Mouse (Mus musculus) hindbrain, embryonic 11.5 days (tissue): Measurements from ENCODE around the gene Gm6763. TPM values are rescaled to one million over a fixed set of nuclear protein-coding genes. Genes with fewer than 3 reads are reported as not detected.
"Not testable (repeated sequence)": the region's sequence is repeated elsewhere in the genome, so short reads cannot be mapped to it uniquely, and the experiment has no call there.

Experiments used
- ATAC-seq: fragments of 200-750 bp; cut with Nextera tagmentation; 2 replicates; pipeline ENCODE4 v1.8.0; 2017; ENCODE audit warnings: mild to moderate bottlenecking, moderate TSS enrichment, moderate library complexity; ENCODE audit not compliant: low FRiP score
- DNase-seq: peaks from one replicate; pipeline ENCODE4 v3.0.0-alpha.2; 2015; ENCODE audit warnings: low spot score
- H3K27ac ChIP-seq: fragments of 300-500 bp; sonication (generic); 2 replicates; pipeline ENCODE4 v1.5.1; 2014; ENCODE audit warnings: mild to moderate bottlenecking, low read depth, low read length
- H3K27me3 ChIP-seq: fragments of 300-500 bp; sonication (generic); 2 replicates; pipeline ENCODE4 v1.6.1; 2014; ENCODE audit warnings: mild to moderate bottlenecking, low read length, moderate library complexity, mixed read lengths; ENCODE audit not compliant: control insufficient read depth, insufficient read depth
- H3K36me3 ChIP-seq: fragments of 300-500 bp; sonication (generic); 2 replicates; pipeline ENCODE4 v1.6.1; 2014; ENCODE audit warnings: mild to moderate bottlenecking, low read length, moderate library complexity, mixed read lengths; ENCODE audit not compliant: control insufficient read depth, insufficient read depth
- H3K4me1 ChIP-seq: fragments of 300-500 bp; sonication (generic); replicated peaks from 2 replicates; pipeline ENCODE4 v1.6.1; 2014; ENCODE audit warnings: low read length, mixed read lengths; ENCODE audit not compliant: control insufficient read depth, insufficient read depth
- H3K4me2 ChIP-seq: fragments of 300-500 bp; sonication (generic); replicated peaks from 2 replicates; pipeline ENCODE4 v1.6.1; 2014; ENCODE audit warnings: mild to moderate bottlenecking, low read depth, low read length
- H3K4me3 ChIP-seq: fragments of 300-500 bp; sonication (generic); 2 replicates; pipeline ENCODE4 v1.5.1; 2014; ENCODE audit warnings: low read depth, low read length
- H3K9ac ChIP-seq: fragments of 300-500 bp; sonication (generic); 2 replicates; pipeline ENCODE4 v1.6.1; 2014; ENCODE audit warnings: low read depth, low read length
- H3K9me3 ChIP-seq: fragments of 300-500 bp; sonication (generic); 2 replicates; pipeline ENCODE4 v1.6.1; 2016; ENCODE audit warnings: low read length; ENCODE audit not compliant: control insufficient read depth
- WGBS: fragments of 180-500 bp; shearing (Covaris S2); extraction: QIAGEN DNeasy Blood & Tissue Kit; methylation state at CpG from one replicate; pipeline ENCODE4 v1.1.7; 2014; 5-methylcytosine and 5-hydroxymethylcytosine counted together
- polyA plus RNA-seq: library from polyadenylated mRNA; unstranded; fragments of >200 nt; fragmentation: Nextera tagmentation; extraction: Ambion mirVana; gene quantifications from 2 replicates; pipeline ENCODE4 v1.2.1, GENCODE M21; 2014

Gene Gm6763
- not detected in 2 replicates for polyA plus RNA-seq

GRCm38 (mm10) chr10:104151197-104151596 is at the start of gene Gm6763:
Gene Gm6763 (plus strand): TSS chr10:104151497.
- H3K9ac ChIP-seq, DNase-seq, H3K27me3 ChIP-seq, ATAC-seq, H3K36me3 ChIP-seq, H3K4me2 ChIP-seq, H3K4me1 ChIP-seq, H3K27ac ChIP-seq, H3K4me3 ChIP-seq, H3K9me3 ChIP-seq: not testable (repeated sequence)
- WGBS: no CpG with 5 or more reads among the region's 3 CpGs

DNA sequence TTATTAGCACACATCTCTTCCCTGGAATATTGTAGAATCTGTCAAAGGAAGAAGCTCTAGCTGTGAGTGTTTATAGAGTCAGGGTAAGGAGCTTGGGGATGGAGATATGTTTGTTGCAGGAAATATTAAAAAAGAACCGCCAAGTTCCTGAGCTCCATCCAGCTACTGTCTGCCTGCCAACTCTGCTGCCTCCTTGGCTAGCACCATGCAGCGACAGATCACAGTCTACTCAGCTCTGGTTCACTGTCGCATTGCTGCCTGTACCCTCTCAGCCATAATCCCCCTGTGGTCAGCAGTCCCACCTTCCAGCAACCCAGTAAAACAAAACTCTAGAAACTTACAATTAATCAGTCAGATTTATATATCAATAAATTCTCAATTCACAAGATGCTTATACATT is 41.3 kb upstream of the Gm6763 start:
- no peak for ATAC-seq
- Histone ChIP-seq H3K4me1 (no peaks in the 10 kb centered on the region), H3K4me3 (no peak overlapping the region), H3K9ac (no peak overlapping the region), H3K27ac (no peak overlapping the region), H3K36me3 (no peaks in the 10 kb centered on the region), H3K9me3 (no peaks in the 10 kb centered on the region), H3K27me3 (no peaks in the 10 kb centered on the region), H3K4me2 (no peak overlapping the region)
- 92% methylated on average over 3 of the region's 3 CpGs for WGBS
- DNase-seq: no peak

DNA sequence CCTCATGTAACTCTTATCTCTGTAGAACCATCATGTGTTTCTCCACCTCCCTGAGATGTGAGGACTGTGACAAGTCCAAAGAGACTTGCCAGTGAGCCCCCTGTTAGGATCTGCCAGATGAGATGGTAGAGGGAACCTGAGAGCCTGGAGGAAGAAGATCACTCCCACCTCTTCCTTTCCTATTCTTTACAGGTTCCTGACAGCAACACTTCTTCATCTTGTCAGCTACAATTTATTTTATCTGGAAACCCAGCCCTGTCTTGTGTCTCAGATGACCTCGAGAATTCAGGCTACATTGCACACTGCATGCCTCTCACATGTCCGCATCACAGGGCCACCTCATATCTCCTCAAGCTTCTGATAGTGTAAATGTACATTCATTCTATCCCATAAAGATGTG is 33.0 kb upstream of the Gm6763 start:
- ATAC-seq: no peak
- H3K4me2 ChIP-seq: no peak overlapping the region
- no peak for DNase-seq
- H3K27ac ChIP-seq: no peak overlapping the region
- no peaks in the 10 kb centered on the region for H3K4me1 ChIP-seq
- H3K9ac ChIP-seq: no peak overlapping the region
- H3K27me3 ChIP-seq: no peaks in the 10 kb centered on the region
- H3K4me3 ChIP-seq: no peak overlapping the region
- whole genome bisulfite sequencing: 76% methylated on average over 2 of the region's 2 CpGs
- H3K9me3 ChIP-seq: no peaks in the 10 kb centered on the region
- no peaks in the 10 kb centered on the region for H3K36me3 ChIP-seq

DNA sequence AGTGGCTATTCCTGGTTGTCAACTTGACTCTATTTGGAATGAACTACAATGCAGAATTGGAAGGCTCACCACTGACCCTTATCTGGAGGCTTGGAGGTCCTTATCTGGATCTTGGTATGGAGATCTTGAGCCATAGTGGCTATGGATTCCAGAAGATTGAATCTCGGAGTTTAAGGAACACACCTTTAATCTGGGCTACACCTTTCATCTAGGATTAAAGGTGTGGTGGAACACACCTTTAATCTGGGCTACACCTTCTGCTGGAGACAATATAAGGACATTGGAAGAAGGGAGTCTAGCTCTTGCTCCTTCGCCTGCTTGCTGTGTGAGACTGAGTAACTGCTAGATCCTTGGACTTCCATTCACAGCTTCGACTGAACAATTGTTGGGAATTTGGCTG is 8.6 kb upstream of the Gm6763 start, which contains the start of gene Gm21293:
Gm21293 (plus strand) TSS at position 301 of the 400 bp plus-strand sequence.
- not testable (repeated sequence) for H3K27me3 ChIP-seq, H3K36me3 ChIP-seq, H3K4me2 ChIP-seq, H3K9ac ChIP-seq, H3K4me1 ChIP-seq, H3K9me3 ChIP-seq, DNase-seq, H3K4me3 ChIP-seq, H3K27ac ChIP-seq, ATAC-seq
- WGBS: no CpG with 5 or more reads among the region's 3 CpGs

- H3K36me3 ChIP-seq, H3K27me3 ChIP-seq, ATAC-seq, H3K4me2 ChIP-seq, H3K4me1 ChIP-seq, H3K27ac ChIP-seq, H3K9ac ChIP-seq, H3K4me3 ChIP-seq, DNase-seq, H3K9me3 ChIP-seq: not testable (repeated sequence)
- no CpG with 5 or more reads among the region's 3 CpGs for WGBS
These were observed 8.4 kb downstream of the Gm6763 start, which contains the start of gene Gm8764 for GRCm38 (mm10) chr10:104159706-104160105. Gene Gm8764 (plus strand): TSS chr10:104160006.

DNA sequence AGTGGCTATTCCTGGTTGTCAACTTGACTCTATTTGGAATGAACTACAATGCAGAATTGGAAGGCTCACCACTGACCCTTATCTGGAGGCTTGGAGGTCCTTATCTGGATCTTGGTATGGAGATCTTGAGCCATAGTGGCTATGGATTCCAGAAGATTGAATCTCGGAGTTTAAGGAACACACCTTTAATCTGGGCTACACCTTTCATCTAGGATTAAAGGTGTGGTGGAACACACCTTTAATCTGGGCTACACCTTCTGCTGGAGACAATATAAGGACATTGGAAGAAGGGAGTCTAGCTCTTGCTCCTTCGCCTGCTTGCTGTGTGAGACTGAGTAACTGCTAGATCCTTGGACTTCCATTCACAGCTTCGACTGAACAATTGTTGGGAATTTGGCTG is 16.9 kb downstream of the Gm6763 start, which contains the start of gene Gm21304:
Gm21304 (plus strand) TSS at position 301 of the 400 bp plus-strand sequence.
- H3K27ac ChIP-seq, H3K9me3 ChIP-seq, H3K4me2 ChIP-seq, H3K9ac ChIP-seq, H3K4me3 ChIP-seq, ATAC-seq, H3K27me3 ChIP-seq, H3K4me1 ChIP-seq, H3K36me3 ChIP-seq, DNase-seq: not testable (repeated sequence)
- no CpG with 5 or more reads among the region's 3 CpGs for WGBS

DNA sequence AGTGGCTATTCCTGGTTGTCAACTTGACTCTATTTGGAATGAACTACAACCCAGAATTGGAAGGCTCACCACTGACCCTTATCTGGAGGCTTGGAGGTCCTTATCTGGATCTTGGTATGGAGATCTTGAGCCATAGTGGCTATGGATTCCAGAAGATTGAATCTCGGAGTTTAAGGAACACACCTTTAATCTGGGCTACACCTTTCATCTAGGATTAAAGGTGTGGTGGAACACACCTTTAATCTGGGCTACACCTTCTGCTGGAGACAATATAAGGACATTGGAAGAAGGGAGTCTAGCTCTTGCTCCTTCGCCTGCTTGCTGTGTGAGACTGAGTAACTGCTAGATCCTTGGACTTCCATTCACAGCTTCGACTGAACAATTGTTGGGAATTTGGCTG is 25.4 kb downstream of the Gm6763 start, which contains the start of gene Gm21312:
Gm21312 (plus strand) TSS at position 301 of the 400 bp plus-strand sequence.
- H3K9ac ChIP-seq, H3K27ac ChIP-seq, H3K27me3 ChIP-seq, ATAC-seq, H3K4me3 ChIP-seq, H3K36me3 ChIP-seq, DNase-seq, H3K9me3 ChIP-seq, H3K4me2 ChIP-seq, H3K4me1 ChIP-seq: not testable (repeated sequence)
- no CpG with 5 or more reads among the region's 3 CpGs for WGBS

DNA sequence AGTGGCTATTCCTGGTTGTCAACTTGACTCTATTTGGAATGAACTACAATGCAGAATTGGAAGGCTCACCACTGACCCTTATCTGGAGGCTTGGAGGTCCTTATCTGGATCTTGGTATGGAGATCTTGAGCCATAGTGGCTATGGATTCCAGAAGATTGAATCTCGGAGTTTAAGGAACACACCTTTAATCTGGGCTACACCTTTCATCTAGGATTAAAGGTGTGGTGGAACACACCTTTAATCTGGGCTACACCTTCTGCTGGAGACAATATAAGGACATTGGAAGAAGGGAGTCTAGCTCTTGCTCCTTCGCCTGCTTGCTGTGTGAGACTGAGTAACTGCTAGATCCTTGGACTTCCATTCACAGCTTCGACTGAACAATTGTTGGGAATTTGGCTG is 33.9 kb downstream of the Gm6763 start, which contains the start of gene Gm20765:
Gm20765 (plus strand) TSS at position 301 of the 400 bp plus-strand sequence.
- H3K27me3 ChIP-seq, H3K27ac ChIP-seq, H3K9me3 ChIP-seq, H3K9ac ChIP-seq, H3K4me3 ChIP-seq, H3K4me1 ChIP-seq, H3K4me2 ChIP-seq, DNase-seq, ATAC-seq, H3K36me3 ChIP-seq: not testable (repeated sequence)
- no CpG with 5 or more reads among the region's 3 CpGs for WGBS

DNA sequence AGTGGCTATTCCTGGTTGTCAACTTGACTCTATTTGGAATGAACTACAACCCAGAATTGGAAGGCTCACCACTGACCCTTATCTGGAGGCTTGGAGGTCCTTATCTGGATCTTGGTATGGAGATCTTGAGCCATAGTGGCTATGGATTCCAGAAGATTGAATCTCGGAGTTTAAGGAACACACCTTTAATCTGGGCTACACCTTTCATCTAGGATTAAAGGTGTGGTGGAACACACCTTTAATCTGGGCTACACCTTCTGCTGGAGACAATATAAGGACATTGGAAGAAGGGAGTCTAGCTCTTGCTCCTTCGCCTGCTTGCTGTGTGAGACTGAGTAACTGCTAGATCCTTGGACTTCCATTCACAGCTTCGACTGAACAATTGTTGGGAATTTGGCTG is 42.4 kb downstream of the Gm6763 start, which contains the start of gene Gm4340:
Gm4340 (plus strand) TSS at position 301 of the 400 bp plus-strand sequence.
- not testable (repeated sequence) for ATAC-seq, H3K9ac ChIP-seq, H3K27me3 ChIP-seq, DNase-seq, H3K4me1 ChIP-seq, H3K4me2 ChIP-seq, H3K36me3 ChIP-seq, H3K9me3 ChIP-seq, H3K4me3 ChIP-seq, H3K27ac ChIP-seq
- no CpG with 5 or more reads among the region's 3 CpGs for WGBS
